Mouse (Mus musculus) C2C12 (cell line): ENCODE results near the gene Sox6.

Experiments used
- CTCF ChIP-seq: IDR thresholded peaks from one replicate; pipeline ENCODE4 v1.5.1; 2011; ENCODE audit not compliant: control insufficient read depth, insufficient read depth, insufficient read length
- FOSL1 ChIP-seq: IDR thresholded peaks from one replicate; pipeline ENCODE4 v1.8.0; 2011; ENCODE audit warnings: mild to moderate bottlenecking, low read length; ENCODE audit not compliant: poor library complexity, insufficient read depth, severe bottlenecking
- MAX ChIP-seq: IDR thresholded peaks from one replicate; pipeline ENCODE4 v1.6.1; 2011; ENCODE audit warnings: mild to moderate bottlenecking, control low read depth
- MYOD1 ChIP-seq: IDR thresholded peaks from one replicate; pipeline ENCODE4 v1.6.1; 2011; ENCODE audit warnings: low read depth; ENCODE audit not compliant: control insufficient read depth, insufficient read length
- MYOG ChIP-seq: IDR thresholded peaks from one replicate; pipeline ENCODE4 v1.6.1; 2011; ENCODE audit not compliant: control insufficient read depth, insufficient read length; ENCODE audit errors: extremely low read depth
- USF1 ChIP-seq: IDR thresholded peaks from one replicate; pipeline ENCODE4 v1.6.1; 2011; ENCODE audit warnings: low read depth, mild to moderate bottlenecking, control low read depth, moderate library complexity

DNA sequence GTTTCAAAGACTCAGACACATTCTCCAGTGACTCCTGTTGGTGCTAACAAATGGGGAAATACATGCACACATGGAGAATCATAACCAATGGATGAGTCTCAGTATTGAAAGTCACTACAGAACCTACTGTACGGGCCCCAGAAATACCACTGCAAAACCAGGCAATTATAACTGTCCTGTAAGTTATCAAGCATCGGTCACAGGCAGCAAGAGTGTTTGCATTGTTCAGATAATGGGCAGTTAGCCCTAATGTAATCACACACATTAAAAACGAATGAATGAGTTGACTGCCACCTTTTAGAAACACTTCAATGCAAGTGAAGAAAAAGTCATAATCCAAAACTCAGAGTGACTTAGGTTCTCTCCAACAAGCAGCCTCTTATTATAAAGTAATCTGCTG is 235.3 kb downstream of the Sox6 start:
- TF ChIP-seq CTCF (no peak), FOSL1 (no peak), MYOD1 (no peak), USF1 (no peak), MYOG (no peak), MAX (no peak)
